Mouse (Mus musculus) 416B (cell line): ENCODE results near the gene Dlgap3.
A peak's percentile ranks its signal among the peaks of the same experiment; 100 is the strongest.

Source experiments
- DNase-seq: peaks from one replicate; pipeline ENCODE4 v3.0.0; 2011; ENCODE audit warnings: low read depth

Gene Dlgap3

DNA sequence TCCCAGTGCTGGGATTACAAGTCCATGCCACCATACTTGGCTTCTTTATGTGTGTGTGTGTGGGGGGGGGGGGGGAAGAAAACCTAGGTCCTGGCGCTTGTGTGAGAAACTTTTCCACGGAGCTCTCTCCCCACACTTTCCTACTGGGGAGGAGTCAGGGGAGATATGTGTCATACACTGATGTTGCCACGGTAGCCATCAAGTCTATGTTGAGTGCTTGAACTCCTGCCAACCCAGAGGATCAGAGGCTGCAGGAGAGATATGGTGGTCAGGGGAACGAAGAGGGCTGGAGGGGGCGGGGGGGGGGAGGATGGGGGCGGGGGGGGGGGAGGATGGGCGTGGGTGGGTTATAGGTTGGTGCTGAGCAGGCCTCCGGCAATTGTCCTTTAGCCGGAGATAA is 46.8 kb downstream of the Dlgap3 start:
- DNase-seq, result no peak

GRCm38 (mm10) chr4:127216251-127216651 is 47.2 kb downstream of the Dlgap3 start:
- DNase-seq, result no peak

DNA sequence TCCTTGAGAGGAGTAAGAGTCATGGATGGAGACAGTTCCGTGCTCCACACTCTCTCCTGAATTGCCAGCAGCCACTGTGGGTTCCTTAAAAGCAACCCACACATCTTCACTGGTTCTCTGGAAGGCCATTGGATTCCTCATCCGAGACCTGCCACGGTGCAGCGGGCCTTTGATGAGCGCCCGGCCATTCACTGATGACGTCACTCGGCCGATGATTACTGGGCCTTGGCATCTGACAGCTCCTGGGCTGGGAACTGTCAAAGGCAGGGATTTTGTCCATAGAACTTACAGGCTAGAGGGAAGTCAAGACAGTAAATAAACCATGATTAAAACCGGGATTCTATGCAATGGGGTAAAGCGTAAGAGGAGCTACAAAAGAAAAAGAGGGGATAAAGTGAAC is 48.0 kb downstream of the Dlgap3 start:
- no peak for DNase-seq

GRCm38 (mm10) chr4:127223291-127223690 is 54.3 kb downstream of the Dlgap3 start:
- DNase-seq, result no peak

DNA sequence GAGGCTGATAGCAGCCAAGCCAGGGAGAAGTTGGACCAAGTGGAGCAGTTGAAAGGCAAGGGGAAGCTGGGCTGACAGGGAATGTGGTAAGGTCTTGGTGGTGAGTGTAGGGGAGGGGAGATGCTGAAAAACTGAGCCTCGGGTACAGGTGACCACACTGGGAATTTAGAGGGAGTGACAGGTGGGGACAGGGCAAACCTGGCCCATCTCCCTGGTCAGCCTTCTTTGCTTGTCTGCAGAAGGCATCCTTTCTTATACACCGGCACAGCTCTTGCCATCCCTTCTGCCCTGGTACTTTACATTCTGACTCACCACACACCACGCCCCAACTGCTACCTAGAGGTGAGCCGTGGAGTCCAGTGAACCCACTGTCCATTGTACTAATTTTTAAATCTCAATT is 54.8 kb downstream of the Dlgap3 start:
- DNase-seq, result no peak

DNA sequence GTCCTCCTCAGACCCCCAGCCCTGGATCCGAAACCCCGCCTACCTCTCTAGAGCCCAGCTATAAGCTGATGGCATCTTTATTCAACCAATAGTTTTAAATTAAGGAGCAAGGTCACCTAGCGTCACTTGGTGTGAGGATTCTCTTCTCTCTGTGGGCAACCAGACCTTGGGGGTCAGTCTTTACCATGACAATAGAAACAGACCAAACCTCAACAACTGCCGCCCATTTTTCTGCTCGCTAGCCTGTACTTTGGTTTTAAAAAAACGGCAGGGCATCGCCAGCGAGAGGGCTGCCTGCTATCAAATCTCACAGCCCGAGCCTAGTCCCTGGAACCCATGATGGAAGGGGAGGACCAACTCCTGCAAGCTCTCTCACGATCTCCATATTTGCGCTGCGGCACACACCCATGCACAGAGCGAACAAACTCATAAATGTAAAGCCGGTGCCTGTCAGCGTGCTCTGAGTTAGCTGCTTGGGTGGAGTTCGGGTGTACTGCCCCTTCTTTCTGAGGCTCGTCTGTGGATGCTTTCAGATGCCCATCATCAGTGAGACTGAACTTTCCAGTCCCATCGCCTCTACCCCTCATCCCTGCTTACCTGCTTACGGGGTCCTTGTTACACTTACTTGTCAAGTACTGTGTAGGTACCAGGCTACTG is 55.6 kb downstream of the Dlgap3 start:
- no peak for DNase-seq

DNA sequence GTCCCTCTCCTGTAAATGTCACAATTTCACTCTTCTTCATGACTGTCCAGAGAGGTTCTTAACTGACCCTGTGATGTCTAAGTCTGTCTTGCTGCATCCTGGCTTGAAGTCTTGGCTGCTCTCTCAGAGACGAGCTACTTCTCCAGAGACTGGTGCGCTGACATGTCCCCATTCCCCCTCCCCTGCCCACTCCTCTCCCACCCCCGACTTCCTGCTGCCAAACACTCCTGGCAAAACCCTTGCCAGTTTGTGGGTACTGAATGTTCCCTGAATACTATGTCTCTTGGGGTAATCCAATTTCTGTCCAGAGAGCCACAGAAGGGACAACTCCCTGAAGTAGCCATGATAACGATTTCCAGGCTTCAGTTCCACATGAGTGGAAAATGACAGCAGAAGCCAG is 57.1 kb downstream of the Dlgap3 start:
- no peak for DNase-seq

DNA sequence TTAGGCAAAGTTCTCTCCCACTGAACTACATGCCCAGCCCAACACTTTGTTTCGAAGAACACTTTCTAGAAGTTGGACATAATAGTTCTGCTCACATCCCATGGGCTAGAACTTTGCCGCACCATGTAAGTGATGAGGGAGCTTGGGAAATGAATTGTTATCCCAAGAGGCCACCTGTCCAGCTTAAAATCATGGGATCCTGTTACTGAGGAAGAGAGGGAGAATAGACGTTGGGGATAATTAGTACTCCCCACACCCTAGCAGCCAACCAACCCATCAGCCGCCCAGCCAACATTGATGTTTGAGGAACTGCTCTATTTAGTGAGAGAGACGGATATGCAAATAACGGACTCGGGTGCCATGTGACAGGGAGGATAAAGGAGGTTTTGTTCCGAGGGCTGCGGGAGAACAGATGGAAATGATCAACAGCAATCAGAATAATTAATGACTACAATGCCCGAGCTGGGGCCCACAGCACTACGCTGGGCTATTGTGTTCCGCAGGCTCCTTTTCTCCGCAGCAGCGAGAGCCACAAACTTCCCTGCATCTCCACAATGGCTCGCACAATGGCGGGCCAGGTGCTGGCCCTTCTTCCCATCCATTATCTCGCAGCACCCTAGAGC is 58.2 kb downstream of the Dlgap3 start:
- DNase-seq, result no peak

DNA sequence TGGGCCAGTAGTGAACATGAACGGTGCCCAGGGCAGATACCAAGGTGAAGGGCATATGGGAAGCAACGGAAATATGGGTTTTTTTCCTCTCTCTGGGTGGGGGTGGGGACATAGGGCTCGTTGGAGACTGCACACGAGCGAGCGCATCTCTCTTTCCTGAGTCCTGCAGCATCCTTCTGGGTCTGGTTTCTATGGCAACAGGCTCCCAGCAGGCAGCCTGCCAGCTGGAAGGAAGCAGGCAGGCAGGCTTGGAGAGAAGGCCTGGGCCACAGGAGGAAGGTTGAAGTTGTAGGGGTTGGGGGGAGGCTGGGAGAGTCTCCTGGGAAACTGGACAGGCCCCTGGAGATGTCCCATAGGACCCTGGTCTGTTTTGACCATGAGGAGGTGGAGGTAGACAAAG is 63.0 kb downstream of the Dlgap3 start:
- DNase-seq, result no peak

GRCm38 (mm10) chr4:127232551-127232950 is 63.5 kb downstream of the Dlgap3 start:
- no peak for DNase-seq

GRCm38 (mm10) chr4:127233416-127234125 is 64.6 kb downstream of the Dlgap3 start:
- DNase-seq, result no peak

- peak; percentile 58 for DNase-seq
Observed at GRCm38 (mm10) chr4:127235742-127236487, 66.9 kb downstream of the Dlgap3 start.

- no peak for DNase-seq
Observed at GRCm38 (mm10) chr4:127236631-127237030, 67.6 kb downstream of the Dlgap3 start.

- no peak for DNase-seq
Observed at GRCm38 (mm10) chr4:127237271-127237670, 68.3 kb downstream of the Dlgap3 start.

GRCm38 (mm10) chr4:127242696-127243095 is 73.7 kb downstream of the Dlgap3 start:
- peak; percentile 83 for DNase-seq

- peak; percentile 98 for DNase-seq
Observed at GRCm38 (mm10) chr4:127243552-127243951, 74.5 kb downstream of the Dlgap3 start, which contains the start of gene Smim12. TSS of gene Smim12 (plus strand) at chr4:127243784.

- DNase-seq, result no peak
Observed at GRCm38 (mm10) chr4:127243953-127244352, 74.9 kb downstream of the Dlgap3 start.

- DNase-seq, result peak; percentile 91
Observed at GRCm38 (mm10) chr4:127249701-127250349, 80.8 kb downstream of the Dlgap3 start.

DNA sequence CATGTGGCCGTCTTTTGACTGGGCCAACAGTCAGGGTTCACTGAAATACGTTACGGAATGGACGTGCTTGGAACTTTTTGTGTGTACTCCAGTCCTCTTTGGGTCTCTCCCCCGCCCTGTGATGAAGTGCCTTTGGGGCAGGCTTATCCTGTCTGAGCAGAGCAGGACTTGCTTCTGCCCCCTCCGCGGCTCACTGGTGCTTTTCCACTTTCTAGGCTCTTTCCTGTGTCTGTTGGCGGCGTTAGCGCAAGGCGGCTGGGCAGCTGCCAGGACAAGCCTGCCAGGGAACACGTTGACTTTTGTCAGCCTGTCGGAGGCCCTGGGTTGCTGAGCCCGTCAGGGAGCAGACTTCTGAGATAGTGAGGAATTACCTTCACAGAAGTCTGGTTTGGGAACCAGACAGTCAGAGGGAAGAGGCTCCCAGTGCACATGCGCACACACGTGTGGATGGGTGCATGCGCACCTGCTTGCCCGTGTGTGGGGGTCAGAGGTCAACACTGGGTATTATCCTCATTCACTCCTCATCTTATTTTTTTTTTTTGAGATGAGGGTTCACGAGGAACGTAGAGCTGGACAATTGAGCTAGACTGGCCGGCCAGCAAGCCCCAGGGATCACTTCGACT is 83.1 kb downstream of the Dlgap3 start:
- DNase-seq, result peak; percentile 5

- no peak for DNase-seq
Observed at GRCm38 (mm10) chr4:127256739-127257138, 87.7 kb downstream of the Dlgap3 start.

- no peak for DNase-seq
Observed at GRCm38 (mm10) chr4:127258186-127258897, 89.3 kb downstream of the Dlgap3 start.
